Mouse (Mus musculus) heart, postnatal 0 days (tissue): Measurements from ENCODE around the gene Htra2.

Source experiments
- CTCF ChIP-seq: IDR thresholded peaks from 2 replicates; pipeline ENCODE4 v1.5.1; 2016; ENCODE audit warnings: antibody characterized with exemption, control low read depth, low read depth
- EP300 ChIP-seq: IDR thresholded peaks from 2 replicates; pipeline ENCODE4 v1.6.1; 2016; ENCODE audit warnings: antibody characterized with exemption, low read depth

GRCm38 (mm10) chr6:83103130-83103650 is 48.1 kb upstream of the Htra2 start:
- no peak for TF ChIP-seq CTCF
- no peak for TF ChIP-seq EP300
